Mouse (Mus musculus): ENCODE results near the gene Dnah6. TPM values are rescaled to one million over a fixed set of nuclear protein-coding genes. Genes with fewer than 3 reads are reported as not detected.
A peak's percentile ranks its signal among the peaks of the same experiment; 100 is the strongest.

Gene Dnah6
- polyA plus RNA-seq, 2 experiments = 0.01 TPM

DNA sequence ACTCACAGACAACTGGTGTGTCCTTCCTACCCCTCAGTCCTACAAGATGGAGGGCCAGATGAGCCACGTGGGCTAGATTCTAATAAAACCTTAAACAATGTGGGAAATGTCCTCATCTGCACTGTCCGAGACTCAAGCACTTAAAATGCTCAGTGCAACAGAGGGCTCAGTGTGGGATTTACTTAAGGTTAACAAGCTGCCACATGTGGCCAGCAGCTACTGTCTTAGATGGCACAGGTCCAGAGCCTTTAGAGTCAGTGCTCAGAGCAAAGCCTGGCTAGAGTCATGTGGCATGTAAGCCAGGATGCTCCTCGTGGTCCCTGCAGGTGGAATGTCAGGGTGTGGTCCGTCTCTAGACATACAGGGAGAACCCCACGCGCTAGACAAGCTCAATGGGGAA, 194.6 kb downstream of the Dnah6 start:
- H3K36me3 ChIP-seq (replicated peaks; ENCODE audit: control insufficient read depth, insufficient read depth, low read depth) = no peaks in the 10 kb centered on the region
- H3K9me3 ChIP-seq (ENCODE audit: control insufficient read depth, low read length) = no peaks in the 10 kb centered on the region
- H3K4me3 ChIP-seq (ENCODE audit: insufficient read depth in 1 of 2, low read depth in 2 of 2, low read length in 2 of 2) = no peak overlapping the region
- TF ChIP-seq EP300 (IDR thresholded peaks at IDR 0.05; ENCODE audit: low read depth) (no peak), CTCF (IDR thresholded peaks at IDR 0.05; ENCODE audit: low read depth) (no peak)
- whole genome bisulfite sequencing (ENCODE audit: insufficient replicate concordance) = 64% methylated on average over 6 of the region's 6 CpGs
- H3K27ac ChIP-seq = no peak overlapping the region
- no peaks in the 10 kb centered on the region for H3K4me1 ChIP-seq (replicated peaks; ENCODE audit: control insufficient read depth in 2 of 2, insufficient read depth in 2 of 2, low read length in 1 of 2)
- H3K27me3 ChIP-seq (ENCODE audit: control insufficient read depth, insufficient read depth, low read length) = no peaks in the 10 kb centered on the region
- no peak overlapping the region for H3K9ac ChIP-seq (replicated peaks)
- no peak for DNase-seq (ENCODE audit: low read depth in 3 of 3, low spot score in 3 of 3)
- no peak for ATAC-seq (ENCODE audit: insufficient read depth)
- no peak overlapping the region for H3K4me2 ChIP-seq (ENCODE audit: low read depth)

- no peaks in the 10 kb centered on the region for H3K4me1 ChIP-seq (replicated peaks; ENCODE audit: control insufficient read depth in 2 of 2, insufficient read depth in 2 of 2, low read length in 1 of 2)
- peak in 1 of 3 experiments; percentile 5 for DNase-seq (ENCODE audit: low read depth in 3 of 3, low spot score in 3 of 3)
- no peak overlapping the region for H3K4me3 ChIP-seq (ENCODE audit: insufficient read depth in 1 of 2, low read depth in 2 of 2, low read length in 2 of 2)
- ATAC-seq (ENCODE audit: insufficient read depth) = no peak
- no peak overlapping the region for H3K9ac ChIP-seq (replicated peaks)
- 6% methylated on average over 3 of the region's 3 CpGs for WGBS (ENCODE audit: insufficient replicate concordance)
- H3K27ac ChIP-seq = no peak overlapping the region
- no peaks in the 10 kb centered on the region for H3K27me3 ChIP-seq (ENCODE audit: control insufficient read depth, insufficient read depth, low read length)
- no peak for TF ChIP-seq EP300 (IDR thresholded peaks at IDR 0.05; ENCODE audit: low read depth)
- TF ChIP-seq CTCF (IDR thresholded peaks at IDR 0.05; ENCODE audit: low read depth) = peak; percentile 50; the same call in 1 of the 2 replicates
- H3K36me3 ChIP-seq (replicated peaks; ENCODE audit: control insufficient read depth, insufficient read depth, low read depth) = no peaks in the 10 kb centered on the region
- no peaks in the 10 kb centered on the region for H3K9me3 ChIP-seq (ENCODE audit: control insufficient read depth, low read length)
- H3K4me2 ChIP-seq (ENCODE audit: low read depth) = no peak overlapping the region
Observed at GRCm38 (mm10) chr6:73020061-73020460, 201.4 kb downstream of the Dnah6 start.

GRCm38 (mm10) chr6:73018725-73019280, 202.6 kb downstream of the Dnah6 start:
- 64% methylated on average over 10 of the region's 10 CpGs for WGBS (ENCODE audit: insufficient replicate concordance)
- no peak overlapping the region for H3K27ac ChIP-seq
- no peak overlapping the region for H3K4me2 ChIP-seq (ENCODE audit: low read depth)
- ATAC-seq (ENCODE audit: insufficient read depth) = no peak
- H3K4me1 ChIP-seq (replicated peaks; ENCODE audit: control insufficient read depth in 2 of 2, insufficient read depth in 2 of 2, low read length in 1 of 2) = no peaks in the 10 kb centered on the region
- no peaks in the 10 kb centered on the region for H3K27me3 ChIP-seq (ENCODE audit: control insufficient read depth, insufficient read depth, low read length)
- H3K36me3 ChIP-seq (replicated peaks; ENCODE audit: control insufficient read depth, insufficient read depth, low read depth) = no peaks in the 10 kb centered on the region
- TF ChIP-seq EP300 (IDR thresholded peaks at IDR 0.05; ENCODE audit: low read depth) (no peak), CTCF (IDR thresholded peaks at IDR 0.05; ENCODE audit: low read depth) (no peak)
- no peak overlapping the region for H3K9ac ChIP-seq (replicated peaks)
- no peak overlapping the region for H3K4me3 ChIP-seq (ENCODE audit: insufficient read depth in 1 of 2, low read depth in 2 of 2, low read length in 2 of 2)
- DNase-seq (ENCODE audit: low read depth in 3 of 3, low spot score in 3 of 3) = no peak
- no peaks in the 10 kb centered on the region for H3K9me3 ChIP-seq (ENCODE audit: control insufficient read depth, low read length)

DNA sequence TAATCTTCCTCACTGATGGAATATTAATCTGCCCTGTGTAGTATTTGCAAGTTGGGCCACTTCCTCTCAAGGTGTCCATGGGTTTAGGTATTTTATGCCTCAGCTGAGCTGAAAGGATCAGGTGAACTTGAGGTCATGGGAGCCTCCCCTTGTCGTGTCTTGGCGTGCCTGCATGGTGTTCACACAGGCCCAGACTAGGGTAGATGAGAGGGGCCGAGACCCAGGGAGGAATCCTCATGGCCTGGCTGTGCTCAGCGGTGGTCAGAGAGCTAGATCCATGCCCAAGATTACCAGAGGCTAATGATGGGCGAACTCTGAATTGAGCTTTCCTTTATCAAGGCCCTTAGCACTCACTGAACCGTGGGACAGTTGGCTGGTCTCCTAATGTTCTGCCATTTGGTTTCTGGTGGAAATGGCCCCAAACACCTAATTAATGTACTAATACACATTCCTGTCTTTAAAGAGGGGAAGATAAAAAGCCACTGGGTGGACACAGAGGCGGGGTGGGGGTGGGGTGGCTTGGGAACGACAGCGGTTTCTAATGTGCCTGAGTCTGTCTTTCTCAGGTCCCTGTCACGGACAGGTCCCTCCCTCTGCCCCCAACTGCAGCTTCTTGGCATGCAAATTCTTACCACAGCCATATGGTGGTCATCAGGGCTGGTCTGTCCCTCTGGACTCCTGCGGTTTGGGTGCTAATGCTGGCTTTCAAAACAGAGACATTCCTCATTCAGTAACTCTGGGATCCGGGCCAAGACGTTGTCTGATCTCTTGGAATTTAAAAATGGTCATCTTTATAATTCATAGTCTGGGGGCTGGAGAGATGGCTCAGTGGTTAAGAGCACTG, 206.9 kb downstream of the Dnah6 start:
- H3K27me3 ChIP-seq (ENCODE audit: control insufficient read depth, insufficient read depth, low read length) = no peaks in the 10 kb centered on the region
- no peaks in the 10 kb centered on the region for H3K9me3 ChIP-seq (ENCODE audit: control insufficient read depth, low read length)
- H3K27ac ChIP-seq = no peak overlapping the region
- WGBS (ENCODE audit: insufficient replicate concordance) = 48% methylated on average over 13 of the region's 13 CpGs
- no peak overlapping the region for H3K4me3 ChIP-seq (ENCODE audit: insufficient read depth in 1 of 2, low read depth in 2 of 2, low read length in 2 of 2)
- H3K36me3 ChIP-seq (replicated peaks; ENCODE audit: control insufficient read depth, insufficient read depth, low read depth) = no peaks in the 10 kb centered on the region
- TF ChIP-seq CTCF (IDR thresholded peaks at IDR 0.05; ENCODE audit: low read depth) (no peak), EP300 (IDR thresholded peaks at IDR 0.05; ENCODE audit: low read depth) (no peak)
- H3K9ac ChIP-seq (replicated peaks) = no peak overlapping the region
- ATAC-seq (ENCODE audit: insufficient read depth) (no peak), DNase-seq (ENCODE audit: low read depth in 3 of 3, low spot score in 3 of 3) (no peak)
- no peaks in the 10 kb centered on the region for H3K4me1 ChIP-seq (replicated peaks; ENCODE audit: control insufficient read depth in 2 of 2, insufficient read depth in 2 of 2, low read length in 1 of 2)
- H3K4me2 ChIP-seq (ENCODE audit: low read depth) = no peak overlapping the region

DNA sequence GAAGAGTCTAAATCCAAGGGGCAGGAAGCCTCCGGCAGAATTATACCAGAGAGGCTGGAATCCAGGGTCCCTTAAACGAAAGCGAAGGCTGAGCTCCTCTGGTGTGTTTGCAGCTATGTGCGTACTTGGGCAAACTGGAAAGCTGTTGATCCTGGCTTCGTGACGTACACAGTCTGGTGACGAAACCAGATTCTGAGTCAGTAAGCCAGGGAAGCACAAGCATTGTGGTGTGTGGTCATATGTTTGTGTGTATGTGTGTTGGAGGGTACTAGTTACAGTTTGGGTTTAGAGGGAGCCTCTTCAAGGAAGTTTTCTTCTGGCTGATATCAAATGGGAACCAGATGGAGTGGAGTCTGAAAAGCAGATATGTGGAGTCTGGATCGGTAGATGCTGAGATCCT, 208.5 kb downstream of the Dnah6 start:
- Histone ChIP-seq H3K27ac (no peak overlapping the region), H3K4me1 (replicated peaks; ENCODE audit: control insufficient read depth in 2 of 2, insufficient read depth in 2 of 2, low read length in 1 of 2) (no peaks in the 10 kb centered on the region), H3K4me2 (ENCODE audit: low read depth) (no peak overlapping the region), H3K4me3 (ENCODE audit: insufficient read depth in 1 of 2, low read depth in 2 of 2, low read length in 2 of 2) (no peak overlapping the region), H3K36me3 (replicated peaks; ENCODE audit: control insufficient read depth, insufficient read depth, low read depth) (no peaks in the 10 kb centered on the region), H3K27me3 (ENCODE audit: control insufficient read depth, insufficient read depth, low read length) (no peaks in the 10 kb centered on the region), H3K9ac (replicated peaks) (no peak overlapping the region), H3K9me3 (ENCODE audit: control insufficient read depth, low read length) (no peaks in the 10 kb centered on the region)
- WGBS (ENCODE audit: insufficient replicate concordance) = 68% methylated on average over 8 of the region's 8 CpGs
- ATAC-seq (ENCODE audit: insufficient read depth) (no peak), DNase-seq (ENCODE audit: low read depth in 3 of 3, low spot score in 3 of 3) (no peak)
- TF ChIP-seq EP300 (IDR thresholded peaks at IDR 0.05; ENCODE audit: low read depth) (no peak), CTCF (IDR thresholded peaks at IDR 0.05; ENCODE audit: low read depth) (no peak)

Data from liver, embryonic 14.5 days (tissue).